Mouse (Mus musculus): ENCODE data around the gene Ralgps2.
A peak's percentile ranks its signal among the peaks of the same experiment; 100 is the strongest.

DNA sequence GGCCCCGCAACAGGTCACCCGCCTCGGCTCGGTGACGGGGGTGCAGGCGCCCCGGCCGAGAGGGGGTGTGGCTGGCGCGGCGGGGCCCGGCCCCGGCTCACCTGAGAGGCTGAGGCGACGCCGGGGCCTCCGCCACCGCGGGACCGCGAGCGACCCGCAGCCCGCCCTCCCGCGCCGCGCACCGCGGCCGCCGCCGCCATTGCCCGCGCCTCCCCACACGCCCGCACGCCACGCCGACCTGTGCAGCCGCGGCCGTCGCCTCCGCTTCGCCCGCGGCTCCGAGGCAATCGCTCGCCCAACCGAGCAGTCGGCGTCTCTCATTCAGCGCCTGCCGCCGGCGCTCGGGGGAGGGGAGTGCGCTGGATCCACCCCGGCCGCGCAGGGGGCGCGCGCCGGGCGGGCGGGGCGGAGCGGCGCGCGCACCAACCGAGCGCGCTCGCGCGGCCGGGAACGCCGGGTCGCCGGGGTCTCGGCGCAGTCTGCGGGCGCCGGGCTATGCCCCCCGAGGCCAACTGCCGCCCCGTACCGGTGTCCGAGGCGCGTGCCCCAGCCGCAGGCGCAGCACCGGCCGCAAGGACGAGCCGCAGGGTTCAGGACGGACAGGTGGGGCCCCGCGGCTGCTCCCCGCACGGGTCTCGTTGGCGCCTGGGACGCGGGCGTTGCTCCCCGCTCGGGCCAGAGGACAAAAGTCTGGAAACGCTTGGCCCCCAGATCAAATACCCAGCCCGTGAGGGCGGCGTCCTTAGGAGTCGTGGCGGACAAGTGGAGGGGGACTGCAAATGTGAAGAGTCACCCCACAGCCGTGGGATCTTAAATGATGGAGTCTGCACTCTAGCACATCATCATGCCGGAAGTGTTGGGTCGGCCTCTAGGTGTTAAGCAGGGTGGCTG, at the start of gene Ralgps2:
- peak; percentile 54; the same call in 1 of the 2 replicates for TF ChIP-seq POLR2A (IDR thresholded peaks at IDR 0.05; ENCODE audit: low read depth, low read length)
- no peak for TF ChIP-seq CTCF (IDR thresholded peaks at IDR 0.05; ENCODE audit: extremely low read depth, insufficient read depth, insufficient read length, insufficient replicate concordance)
